Mouse (Mus musculus): Measurements from ENCODE around the gene Ostm1.

- TF ChIP-seq POLR2A (IDR thresholded peaks at IDR 0.05; ENCODE audit: borderline replicate concordance, insufficient read depth, low read length) (no peak), CTCF (IDR thresholded peaks at IDR 0.05; ENCODE audit: borderline replicate concordance, insufficient read depth, low read depth, low read length) (no peak)
Measured at GRCm38 (mm10) chr10:42585156-42585555, 1.5 kb downstream of the Ostm1 start.

All from cerebellum, adult 2 months (tissue).